Mouse (Mus musculus): ENCODE data around the gene Fryl.

GRCm38 (mm10) chr5:73280567-73280850, 24.1 kb upstream of the Fryl start:
- TF ChIP-seq GATA1 (IDR thresholded peaks at IDR 0.05; ENCODE audit: borderline replicate concordance, low read length) (no peak), FLI1 (IDR thresholded peaks at IDR 0.05; ENCODE audit: low read length) (no peak)
